Mouse (Mus musculus) ES-Bruce4 (cell line): Measurements from ENCODE around the gene Map4.

Experiments
- CTCF ChIP-seq: IDR thresholded peaks from one replicate; pipeline ENCODE4 v1.8.1; 2011; ENCODE audit warnings: low read depth, low read length
- EP300 ChIP-seq: IDR thresholded peaks from 2 replicates; pipeline ENCODE4 v1.6.1; 2011; ENCODE audit warnings: low read depth, low read length; ENCODE audit not compliant: insufficient read depth
- POLR2A ChIP-seq: IDR thresholded peaks from one replicate; pipeline ENCODE4 v1.8.1; 2011; ENCODE audit warnings: low read length; ENCODE audit not compliant: insufficient read depth

GRCm38 (mm10) chr9:110062405-110062804 is 131.1 kb downstream of the Map4 start:
- no peak for TF ChIP-seq POLR2A
- TF ChIP-seq CTCF = no peak
- no peak for TF ChIP-seq EP300
